Mouse (Mus musculus) liver, embryonic 12.5 days (tissue): Measurements from ENCODE around the gene Lpin2. TPM values are rescaled to one million over a fixed set of nuclear protein-coding genes. Genes with fewer than 3 reads are reported as not detected.

Source experiments
- ATAC-seq: fragments of 200-750 bp; cut with Nextera tagmentation; 2 replicates; pipeline ENCODE4 v1.8.0; 2017; ENCODE audit warnings: moderate number of reproducible peaks, mild to moderate bottlenecking, moderate library complexity
- H3K27ac ChIP-seq: fragments of 300-500 bp; sonication (generic); 2 replicates; pipeline ENCODE4 v1.5.1; 2016; ENCODE audit warnings: mild to moderate bottlenecking
- H3K27me3 ChIP-seq: fragments of 300-500 bp; sonication (generic); replicated peaks from 2 replicates; pipeline ENCODE4 v1.6.1; 2016; ENCODE audit warnings: mild to moderate bottlenecking, moderate library complexity
- H3K36me3 ChIP-seq: fragments of 300-500 bp; sonication (generic); 2 replicates; pipeline ENCODE4 v1.6.1; 2016; ENCODE audit warnings: mild to moderate bottlenecking, moderate library complexity
- H3K4me1 ChIP-seq: fragments of 300-500 bp; sonication (generic); 2 replicates; pipeline ENCODE4 v1.6.1; 2016
- H3K4me2 ChIP-seq: fragments of 300-500 bp; sonication (generic); 2 replicates; pipeline ENCODE4 v1.6.1; 2016; ENCODE audit warnings: mild to moderate bottlenecking, moderate library complexity
- H3K4me3 ChIP-seq: fragments of 300-500 bp; sonication (generic); 2 replicates; pipeline ENCODE4 v1.5.1; 2016; ENCODE audit warnings: mild to moderate bottlenecking, moderate library complexity
- H3K9ac ChIP-seq: fragments of 300-500 bp; sonication (generic); 2 replicates; pipeline ENCODE4 v1.6.1; 2016; ENCODE audit warnings: mild to moderate bottlenecking, moderate library complexity
- H3K9me3 ChIP-seq: fragments of 300-500 bp; sonication (generic); replicated peaks from 2 replicates; pipeline ENCODE4 v1.6.1; 2016; ENCODE audit warnings: mild to moderate bottlenecking, moderate library complexity
- WGBS: fragments of 180-500 bp; shearing (Covaris S2); methylation state at CpG from one replicate; pipeline ENCODE4 v1.1.7; 2016; ENCODE audit not compliant: insufficient replicate concordance; 5-methylcytosine and 5-hydroxymethylcytosine counted together
- polyA plus RNA-seq: library from polyadenylated mRNA; unstranded; fragments of >200 nt; fragmentation: Nextera tagmentation; extraction: Ambion mirVana; gene quantifications from 2 replicates; pipeline ENCODE4 v1.2.1, GENCODE M21; 2016

Lpin2 gene
- polyA plus RNA-seq, 1 experiment from 2014 or later, result 40.1 TPM

DNA sequence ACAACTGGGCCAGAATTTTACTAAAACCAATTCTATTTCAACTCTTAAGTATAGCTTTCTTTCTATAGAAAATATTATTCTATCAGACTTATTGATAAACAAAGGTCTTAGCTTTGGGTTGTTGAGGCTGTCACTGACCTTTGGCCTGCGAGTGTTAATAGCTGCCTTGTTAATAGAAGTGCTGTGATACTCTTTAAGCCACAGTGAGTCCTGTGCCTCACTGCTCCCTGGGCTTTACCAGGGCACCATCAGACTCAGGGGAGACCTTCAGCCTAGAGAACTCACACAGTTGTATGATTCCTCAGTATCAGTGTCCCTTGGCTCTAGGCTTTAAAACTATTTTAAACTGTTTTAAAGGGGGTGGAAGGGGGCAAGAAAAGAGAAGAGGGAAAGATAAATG is 26.0 kb downstream of the Lpin2 start:
- peaks cover 18% of the 10 kb centered on the region for H3K36me3 ChIP-seq
- H3K27ac ChIP-seq, result no peak overlapping the region
- H3K9me3 ChIP-seq, result no peaks in the 10 kb centered on the region
- WGBS, result 90% methylated on average over 1 of the region's 1 CpGs
- H3K27me3 ChIP-seq, result no peaks in the 10 kb centered on the region
- no peak overlapping the region for H3K4me2 ChIP-seq
- H3K4me1 ChIP-seq, result peaks cover 95% of the 10 kb centered on the region
- H3K9ac ChIP-seq, result no peak overlapping the region
- no peak overlapping the region for H3K4me3 ChIP-seq
- ATAC-seq, result no peak

DNA sequence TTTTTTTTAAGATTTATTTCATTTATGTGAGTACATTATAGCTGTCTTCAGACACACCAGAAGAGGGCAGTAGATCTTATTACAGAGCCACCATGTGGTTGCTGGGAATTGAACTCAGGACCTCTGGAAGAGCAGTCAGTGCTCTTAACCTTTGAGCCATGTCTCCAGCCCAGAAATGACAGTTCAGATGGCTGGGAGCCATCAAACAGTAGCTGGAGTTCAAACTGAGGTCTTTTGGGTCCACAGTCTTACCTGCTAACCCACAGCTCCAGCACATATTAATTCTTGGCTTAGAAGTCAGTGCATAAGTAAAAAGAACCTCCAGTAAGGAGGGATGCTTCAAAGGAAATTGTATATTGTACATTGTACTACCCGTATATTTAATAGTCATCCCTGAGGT is 26.6 kb downstream of the Lpin2 start:
- Histone ChIP-seq H3K4me1 (peaks cover 96% of the 10 kb centered on the region), H3K4me3 (no peak overlapping the region), H3K27me3 (no peaks in the 10 kb centered on the region), H3K9me3 (no peaks in the 10 kb centered on the region), H3K27ac (0 out of 2 replicates have a peak overlapping the region, but pooled peaks have one; percentile 25), H3K9ac (no peak overlapping the region), H3K36me3 (peaks cover 17% of the 10 kb centered on the region), H3K4me2 (no peak overlapping the region)
- WGBS, result 93% methylated on average over 1 of the region's 1 CpGs
- no peak for ATAC-seq

DNA sequence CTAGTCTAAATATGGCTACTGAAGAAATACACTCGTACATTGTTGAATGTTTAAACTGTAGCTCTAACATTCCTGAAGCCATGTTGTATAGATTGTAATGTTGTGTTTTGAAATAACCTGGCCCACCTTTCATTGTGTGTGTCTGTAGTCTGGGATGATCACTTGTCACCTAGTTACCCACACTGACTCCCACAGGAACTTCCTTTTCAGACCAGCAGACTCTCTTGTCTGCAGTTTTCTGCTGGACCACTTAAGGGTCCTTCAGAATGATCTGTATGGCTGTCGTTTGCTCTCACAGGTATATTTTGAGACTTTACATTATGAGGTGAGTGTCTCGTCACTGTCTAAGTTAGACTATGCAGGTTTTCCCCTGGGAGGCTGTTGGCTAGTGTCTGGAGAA is 27.6 kb downstream of the Lpin2 start:
- Histone ChIP-seq H3K4me3 (no peak overlapping the region), H3K27ac (peak overlapping the region; percentile 73), H3K4me1 (peaks cover 96% of the 10 kb centered on the region), H3K9me3 (no peaks in the 10 kb centered on the region), H3K36me3 (peaks cover 17% of the 10 kb centered on the region), H3K4me2 (peak overlapping the region; percentile 38; the same call in 1 of the 2 replicates), H3K27me3 (no peaks in the 10 kb centered on the region), H3K9ac (peak overlapping the region; percentile 22)
- no peak for ATAC-seq
- 63% methylated on average over 3 of the region's 3 CpGs for WGBS

GRCm38 (mm10) chr17:71211962-71212646 is 29.7 kb downstream of the Lpin2 start:
- peak; percentile 95 for ATAC-seq
- Histone ChIP-seq H3K9me3 (no peaks in the 10 kb centered on the region), H3K27me3 (no peaks in the 10 kb centered on the region), H3K4me1 (peaks cover 91% of the 10 kb centered on the region), H3K4me3 (peak overlapping the region; percentile 14; the same call in 1 of the 2 replicates), H3K4me2 (peak overlapping the region; percentile 53), H3K27ac (peak overlapping the region; percentile 91), H3K9ac (peak overlapping the region; percentile 55), H3K36me3 (peaks cover 31% of the 10 kb centered on the region)
- WGBS, result 13% methylated on average over 6 of the region's 6 CpGs

DNA sequence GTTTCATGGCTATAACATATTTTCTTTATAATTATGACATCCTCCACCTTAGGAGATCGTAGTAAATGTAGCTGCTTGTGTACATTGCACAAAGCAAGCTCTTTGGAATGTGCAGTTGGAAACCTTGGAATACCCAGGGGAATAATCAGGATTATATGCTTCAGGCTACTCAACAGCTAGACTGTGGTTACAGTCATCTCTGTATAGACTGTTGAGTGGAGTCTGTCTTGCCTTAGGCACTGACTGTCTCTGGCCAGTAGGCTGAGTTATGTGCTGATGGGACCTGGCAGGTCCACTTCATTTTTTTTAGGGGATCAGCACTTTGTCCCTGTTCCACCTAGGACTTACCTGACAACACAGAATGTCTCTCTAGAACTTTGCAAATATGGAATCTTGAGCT is 31.3 kb downstream of the Lpin2 start:
- WGBS, result 73% methylated on average over 1 of the region's 1 CpGs
- no peaks in the 10 kb centered on the region for H3K27me3 ChIP-seq
- peak overlapping the region; percentile 71; the same call in 1 of the 2 replicates for H3K27ac ChIP-seq
- peaks cover 29% of the 10 kb centered on the region for H3K36me3 ChIP-seq
- 0 out of 2 replicates have a peak overlapping the region, but pooled peaks have one; percentile 5 for H3K9ac ChIP-seq
- ATAC-seq, result no peak
- peak overlapping the region; percentile 55; the same call in 1 of the 2 replicates for H3K4me2 ChIP-seq
- peaks cover 75% of the 10 kb centered on the region for H3K4me1 ChIP-seq
- H3K9me3 ChIP-seq, result 0 out of 2 replicates have a peak, but pooled peaks cover 5% of the 10 kb centered on the region
- no peak overlapping the region for H3K4me3 ChIP-seq

DNA sequence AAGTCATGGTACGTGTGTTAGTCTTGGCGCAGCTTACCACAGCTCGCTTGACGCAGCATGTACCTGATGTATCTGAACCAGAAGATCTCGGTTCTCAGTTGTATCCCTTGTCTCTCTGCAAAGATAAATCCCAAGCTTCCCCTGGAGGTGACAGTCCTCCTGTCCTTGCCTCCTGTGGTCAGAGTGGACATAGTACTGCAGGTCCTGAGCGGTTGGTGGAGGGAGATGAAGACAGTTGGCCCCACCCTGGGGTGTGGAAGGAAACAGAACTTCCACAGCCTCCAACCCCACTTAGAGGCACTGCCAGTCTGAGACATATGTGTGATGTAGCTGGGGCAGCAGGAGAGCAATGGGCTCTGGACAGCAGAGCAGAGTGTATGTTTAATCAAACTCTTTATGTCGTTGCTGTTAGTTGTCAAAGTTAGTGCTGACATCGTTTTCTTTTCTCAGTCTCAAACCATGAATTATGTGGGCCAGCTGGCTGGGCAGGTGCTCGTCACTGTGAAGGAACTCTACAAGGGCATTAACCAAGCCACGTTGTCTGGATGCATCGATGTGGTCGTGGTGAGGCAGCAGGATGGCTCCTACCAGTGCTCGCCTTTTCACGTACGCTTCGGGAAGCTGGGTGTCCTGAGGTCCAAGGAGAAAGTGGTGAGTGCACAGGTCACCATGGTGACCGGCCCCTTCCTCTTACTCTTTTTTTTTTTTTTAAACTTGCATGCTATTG is 32.3 kb downstream of the Lpin2 start:
- ATAC-seq, result peak; percentile 28; the same call in 1 of the 2 replicates
- H3K4me2 ChIP-seq, result peak overlapping the region; percentile 55
- H3K4me3 ChIP-seq, result peak overlapping the region; percentile 25; the same call in 1 of the 2 replicates
- no peaks in the 10 kb centered on the region for H3K27me3 ChIP-seq
- peak overlapping the region; percentile 71 for H3K27ac ChIP-seq
- H3K4me1 ChIP-seq, result peaks cover 65% of the 10 kb centered on the region
- peaks cover 39% of the 10 kb centered on the region for H3K36me3 ChIP-seq
- 45% methylated on average over 17 of the region's 17 CpGs for WGBS
- H3K9me3 ChIP-seq, result 0 out of 2 replicates have a peak, but pooled peaks cover 5% of the 10 kb centered on the region
- peak overlapping the region; percentile 40 for H3K9ac ChIP-seq

- Histone ChIP-seq H3K27ac (0 out of 2 replicates have a peak overlapping the region, but pooled peaks have one; percentile 71), H3K9ac (peak overlapping the region; percentile 40; the same call in 1 of the 2 replicates), H3K9me3 (0 out of 2 replicates have a peak, but pooled peaks cover 5% of the 10 kb centered on the region), H3K4me2 (peak overlapping the region; percentile 55), H3K36me3 (peaks cover 43% of the 10 kb centered on the region), H3K4me1 (peaks cover 59% of the 10 kb centered on the region), H3K27me3 (no peaks in the 10 kb centered on the region), H3K4me3 (peak overlapping the region; percentile 25; the same call in 1 of the 2 replicates)
- 41% methylated on average over 2 of the region's 2 CpGs for WGBS
- ATAC-seq, result no peak
Measured at GRCm38 (mm10) chr17:71215241-71215839, 33.0 kb downstream of the Lpin2 start.

GRCm38 (mm10) chr17:71216263-71216662 is 33.9 kb downstream of the Lpin2 start:
- Histone ChIP-seq H3K4me3 (no peak overlapping the region), H3K27ac (peak overlapping the region; percentile 13; the same call in 1 of the 2 replicates), H3K36me3 (peaks cover 52% of the 10 kb centered on the region), H3K4me1 (peaks cover 54% of the 10 kb centered on the region), H3K9ac (0 out of 2 replicates have a peak overlapping the region, but pooled peaks have one; percentile 17), H3K4me2 (peak overlapping the region; percentile 28), H3K9me3 (0 out of 2 replicates have a peak, but pooled peaks cover 5% of the 10 kb centered on the region), H3K27me3 (no peaks in the 10 kb centered on the region)
- 78% methylated on average over 2 of the region's 2 CpGs for WGBS
- ATAC-seq, result no peak

DNA sequence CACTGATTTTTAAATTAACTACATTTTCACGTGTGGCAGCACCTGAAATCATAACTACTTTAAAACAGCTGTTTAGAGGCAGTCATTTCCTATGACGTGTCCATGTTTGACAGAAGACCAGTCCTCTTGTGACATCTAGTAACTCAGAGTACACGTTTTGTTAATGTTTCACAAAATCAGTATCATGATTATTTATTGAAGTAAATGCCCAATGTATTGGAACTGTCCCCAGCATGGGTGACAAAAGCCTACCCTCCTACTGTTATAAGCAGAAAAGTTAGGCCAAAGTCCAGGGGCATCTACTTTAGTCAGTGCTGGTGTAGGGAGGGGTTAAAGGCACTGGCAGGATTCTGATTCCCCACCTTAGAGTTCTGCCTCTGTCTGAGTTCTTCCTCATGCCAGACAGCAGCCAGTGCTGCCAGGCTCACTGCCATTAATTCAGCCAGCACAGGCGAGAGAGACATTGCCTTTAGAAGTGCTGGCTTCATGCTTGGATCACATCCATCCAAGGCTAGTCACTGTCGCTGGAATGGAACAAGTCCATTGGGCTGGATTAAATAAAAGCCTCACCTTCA is 34.8 kb downstream of the Lpin2 start:
- H3K4me3 ChIP-seq, result no peak overlapping the region
- 0 out of 2 replicates have a peak, but pooled peaks cover 5% of the 10 kb centered on the region for H3K9me3 ChIP-seq
- 88% methylated on average over 5 of the region's 5 CpGs for WGBS
- no peak overlapping the region for H3K9ac ChIP-seq
- peaks cover 61% of the 10 kb centered on the region for H3K36me3 ChIP-seq
- no peaks in the 10 kb centered on the region for H3K27me3 ChIP-seq
- H3K4me1 ChIP-seq, result peaks cover 55% of the 10 kb centered on the region
- no peak for ATAC-seq
- no peak overlapping the region for H3K4me2 ChIP-seq
- no peak overlapping the region for H3K27ac ChIP-seq

DNA sequence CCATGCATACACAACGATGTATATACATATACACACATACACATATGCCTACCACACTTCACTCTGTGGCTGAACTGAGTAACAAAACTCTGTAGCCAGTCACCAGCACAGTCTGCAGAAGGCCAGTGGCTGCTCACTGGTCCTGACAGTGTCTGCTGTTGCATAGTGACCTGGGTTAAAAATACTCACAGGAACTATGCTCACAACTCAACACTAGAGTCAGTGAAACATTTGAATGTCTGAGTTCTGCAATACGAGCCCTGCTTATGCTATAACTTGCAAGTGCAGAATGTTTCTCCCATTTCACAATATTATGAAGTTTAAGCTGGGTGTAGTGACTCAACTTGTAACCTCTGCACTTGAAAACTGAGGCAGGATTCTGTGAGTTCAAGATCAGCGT is 39.0 kb downstream of the Lpin2 start:
- Histone ChIP-seq H3K4me1 (peaks cover 47% of the 10 kb centered on the region), H3K27me3 (no peaks in the 10 kb centered on the region), H3K9ac (no peak overlapping the region), H3K27ac (no peak overlapping the region), H3K9me3 (0 out of 2 replicates have a peak, but pooled peaks cover 5% of the 10 kb centered on the region), H3K4me2 (no peak overlapping the region), H3K36me3 (peaks cover 89% of the 10 kb centered on the region), H3K4me3 (no peak overlapping the region)
- no peak for ATAC-seq
- WGBS, result 78% methylated on average over 3 of the region's 3 CpGs

GRCm38 (mm10) chr17:71223676-71224075 is 41.3 kb downstream of the Lpin2 start:
- Histone ChIP-seq H3K4me3 (no peak overlapping the region), H3K27ac (peak overlapping the region; percentile 18; the same call in 1 of the 2 replicates), H3K4me1 (peaks cover 44% of the 10 kb centered on the region), H3K9me3 (no peaks in the 10 kb centered on the region), H3K27me3 (no peaks in the 10 kb centered on the region), H3K4me2 (no peak overlapping the region), H3K9ac (0 out of 2 replicates have a peak overlapping the region, but pooled peaks have one; percentile 14), H3K36me3 (peaks cover 87% of the 10 kb centered on the region)
- WGBS, result 57% methylated on average over 5 of the region's 5 CpGs
- no peak for ATAC-seq
